Mouse (Mus musculus): ENCODE measurements around the gene 4930480E11Rik.
"Not testable (repeated sequence)": the region's sequence is repeated elsewhere in the genome, so short reads cannot be mapped to it uniquely, and the experiment has no call there.

The 4930480E11Rik gene

GRCm38 (mm10) chrX:78369343-78369742 lies at the start of gene 4930480E11Rik:
Gene 4930480E11Rik, plus strand, starts transcription at chrX:78369643.
- DNase-seq (ENCODE audit: low read depth, low spot score) = no peak

GRCm38 (mm10) chrX:78403346-78403745 lies 33.9 kb downstream of the 4930480E11Rik start:
- DNase-seq (ENCODE audit: low read depth, low spot score) = not testable (repeated sequence)

All from telencephalon, adult 2 months (tissue).